Mouse (Mus musculus): ENCODE results near the gene Slc25a36.

The Slc25a36 gene

GRCm38 (mm10) chr9:97112238-97112637 is 1.3 kb upstream of the Slc25a36 start:
- DNase-seq (ENCODE audit: low read depth in 1 of 2, low spot score in 2 of 2), result no peak

GRCm38 (mm10) chr9:97111506-97111905 is 549 bp upstream of the Slc25a36 start:
- DNase-seq (ENCODE audit: low read depth in 1 of 2, low spot score in 2 of 2), result no peak

DNA sequence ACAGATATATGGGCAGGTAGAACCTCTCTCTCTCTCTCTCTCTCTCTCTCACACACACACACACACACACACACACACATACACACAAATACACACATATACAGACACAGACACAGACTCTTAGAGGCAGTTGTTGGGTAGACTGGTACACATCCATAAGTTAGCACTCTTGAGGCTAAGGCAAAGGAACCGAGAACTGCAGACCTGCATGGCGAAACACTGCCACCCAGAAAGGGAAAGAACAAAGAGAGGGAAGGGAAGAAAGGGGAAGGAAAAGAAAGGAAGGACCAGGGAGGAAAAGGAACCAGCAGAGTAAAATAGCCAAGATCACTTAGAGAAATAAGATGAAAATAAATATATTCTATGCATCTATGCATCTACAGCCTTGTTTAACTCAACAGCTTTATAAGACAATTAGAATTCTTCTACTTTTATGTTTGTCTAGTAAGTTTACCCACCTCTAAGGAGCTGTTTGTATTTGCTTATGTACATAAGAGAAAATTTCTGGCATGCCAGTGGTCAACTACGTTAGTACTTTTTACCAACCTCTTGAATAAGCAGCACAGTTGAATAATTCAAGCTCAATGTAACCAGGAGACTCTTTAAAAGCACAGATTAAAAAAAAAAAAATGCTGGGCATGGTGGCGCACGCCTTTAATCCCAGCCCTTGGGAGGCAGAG is 4.3 kb downstream of the Slc25a36 start:
- no peak for DNase-seq (ENCODE audit: low read depth in 1 of 2, low spot score in 2 of 2)

- DNase-seq (ENCODE audit: low read depth in 1 of 2, low spot score in 2 of 2), result no peak
Measured at GRCm38 (mm10) chr9:97105400-97105985, 5.5 kb downstream of the Slc25a36 start.

DNA sequence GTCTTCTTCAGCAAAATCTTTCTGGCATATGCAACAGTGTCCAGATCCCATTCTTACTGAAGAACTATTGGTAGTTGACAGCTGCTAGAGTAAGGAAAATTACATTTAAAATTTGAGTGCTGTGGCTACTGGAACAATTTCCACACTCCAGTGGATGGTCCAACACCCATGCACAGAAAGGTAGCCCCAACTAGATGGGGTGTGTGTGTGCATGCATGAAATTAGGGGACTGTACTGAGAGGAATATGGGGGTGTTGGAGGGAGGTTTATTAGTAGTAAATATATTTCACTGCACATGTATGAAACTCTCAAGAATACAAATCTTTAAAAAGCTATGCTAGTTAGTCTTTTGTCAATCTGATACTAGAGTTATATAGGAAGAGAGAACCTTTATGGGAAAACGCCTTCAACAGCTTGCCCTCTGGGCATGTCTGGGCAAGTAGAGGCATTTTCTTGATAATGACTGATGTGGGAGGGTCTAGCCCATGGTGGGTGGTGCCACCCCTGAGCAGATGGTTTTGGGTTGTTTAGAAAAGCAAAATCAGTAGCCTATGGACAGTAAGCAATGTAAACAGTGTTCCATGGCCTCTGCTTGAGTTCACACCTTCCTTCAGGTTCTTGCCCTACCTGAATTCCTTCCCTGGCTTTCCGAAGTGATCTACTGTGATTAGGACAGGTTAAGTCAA is 7.4 kb downstream of the Slc25a36 start:
- DNase-seq (ENCODE audit: low read depth in 1 of 2, low spot score in 2 of 2), result no peak

DNA sequence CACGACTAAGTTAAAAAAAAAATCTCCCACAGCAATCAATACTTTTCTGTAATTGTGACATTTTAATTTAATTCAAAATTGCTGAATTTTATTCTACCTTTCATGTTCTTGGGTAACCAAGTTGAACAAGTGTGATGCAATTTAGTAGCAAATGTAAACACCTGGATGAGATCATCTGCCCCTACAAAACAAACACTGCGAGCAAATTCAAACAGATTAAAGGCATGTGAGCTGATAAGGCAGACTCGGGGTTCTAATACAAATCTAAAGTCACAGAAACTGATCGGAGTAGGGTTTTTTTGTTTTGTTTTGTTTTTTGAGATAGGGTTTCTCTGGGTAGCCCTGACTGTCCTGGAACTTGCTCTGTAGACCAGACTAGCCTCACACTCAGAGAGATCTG is 12.0 kb downstream of the Slc25a36 start:
- no peak for DNase-seq (ENCODE audit: low read depth in 1 of 2, low spot score in 2 of 2)

- no peak for DNase-seq (ENCODE audit: low read depth in 1 of 2, low spot score in 2 of 2)
Measured at GRCm38 (mm10) chr9:97096180-97096579, 14.8 kb downstream of the Slc25a36 start.

GRCm38 (mm10) chr9:97087850-97088249 is 23.1 kb downstream of the Slc25a36 start:
- DNase-seq (ENCODE audit: low read depth in 1 of 2, low spot score in 2 of 2), result no peak

- DNase-seq (ENCODE audit: low read depth in 1 of 2, low spot score in 2 of 2), result no peak
Measured at GRCm38 (mm10) chr9:97084628-97085027, 26.3 kb downstream of the Slc25a36 start.

- no peak for DNase-seq (ENCODE audit: low read depth in 1 of 2, low spot score in 2 of 2)
Measured at GRCm38 (mm10) chr9:97081106-97081862, 29.7 kb downstream of the Slc25a36 start.

- no peak for DNase-seq (ENCODE audit: low read depth in 1 of 2, low spot score in 2 of 2)
Measured at GRCm38 (mm10) chr9:97069911-97070310, 41.0 kb downstream of the Slc25a36 start.

DNA sequence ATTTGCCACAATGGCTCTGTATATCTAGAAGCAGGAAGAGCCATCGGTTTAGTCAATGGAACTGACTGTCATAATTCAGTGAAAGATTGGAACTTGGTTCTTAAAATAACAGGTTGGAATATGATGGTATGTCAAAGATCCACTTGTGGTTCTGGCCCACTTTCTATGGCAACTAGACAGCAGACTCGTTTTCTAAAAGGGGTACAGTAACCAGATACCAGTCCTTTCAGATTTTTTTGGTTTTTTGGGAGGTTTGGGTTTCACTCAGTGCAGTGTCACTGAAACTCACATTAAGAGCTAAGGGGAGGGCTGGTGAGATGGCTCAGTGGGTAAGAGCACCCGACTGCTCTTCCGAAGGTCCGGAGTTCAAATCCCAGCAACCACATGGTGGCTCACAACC is 41.5 kb downstream of the Slc25a36 start:
- DNase-seq (ENCODE audit: low read depth in 1 of 2, low spot score in 2 of 2), result no peak

DNA sequence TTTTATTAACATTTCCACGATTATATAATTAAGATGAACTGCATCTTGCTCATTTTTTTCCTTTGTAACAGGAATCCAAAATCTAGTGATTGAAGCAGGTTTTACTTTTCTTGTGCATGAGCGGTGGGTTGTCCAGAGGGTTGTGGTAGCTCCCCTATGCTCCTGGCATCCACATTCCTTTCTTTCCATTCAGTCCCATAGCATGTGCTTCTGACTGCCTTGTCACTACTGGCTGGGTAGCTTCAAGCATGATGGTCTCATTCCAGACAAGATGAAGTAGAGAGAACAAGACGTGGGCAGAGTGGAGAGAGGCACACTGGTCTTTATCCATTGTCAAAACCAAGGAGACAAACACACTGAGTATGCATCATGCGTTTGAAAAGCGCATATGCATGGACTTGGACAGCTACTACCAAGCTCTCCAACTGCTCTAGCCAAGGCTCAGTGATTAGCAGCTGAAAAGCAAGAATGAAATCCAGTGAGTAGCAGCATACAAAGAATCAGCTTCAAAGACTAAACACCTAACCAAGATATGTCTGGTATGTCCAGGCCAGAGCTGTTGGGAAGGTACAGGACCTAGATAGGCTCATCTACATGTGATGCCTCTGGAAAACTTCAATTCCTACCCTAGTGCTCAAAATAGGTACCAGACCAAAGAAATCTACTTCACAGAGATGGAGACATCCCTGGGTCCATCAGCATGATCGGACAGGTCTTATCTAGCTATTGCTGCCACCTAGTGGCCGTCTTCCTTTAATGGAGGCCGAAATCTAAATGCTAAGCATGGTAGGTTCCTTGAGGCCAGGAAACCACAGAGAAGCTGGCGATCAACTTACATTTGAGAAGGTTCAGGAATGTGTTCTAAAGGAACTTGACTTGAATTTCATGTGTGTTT is 42.5 kb downstream of the Slc25a36 start:
- peak; percentile 32 to 39 for DNase-seq (ENCODE audit: low read depth in 1 of 2, low spot score in 2 of 2)

DNA sequence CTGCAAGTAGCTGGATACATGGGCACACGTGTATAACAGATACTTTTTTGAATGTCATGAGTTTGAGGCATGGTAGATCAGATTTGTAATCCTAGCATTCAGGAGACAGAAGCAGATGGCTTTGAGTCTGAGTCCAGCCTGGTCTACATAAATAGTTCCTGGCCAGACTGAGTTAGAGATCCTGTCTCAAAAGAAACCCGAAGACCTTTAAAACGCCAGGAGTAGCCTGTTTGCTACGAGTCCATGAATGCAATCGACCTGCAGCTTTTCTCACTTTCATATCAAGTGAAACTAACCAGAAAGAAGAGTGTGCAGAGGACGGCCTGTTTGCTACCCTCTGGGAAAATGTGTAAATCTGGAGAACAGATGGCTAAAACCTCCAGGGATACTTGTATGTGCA is 43.2 kb downstream of the Slc25a36 start:
- DNase-seq (ENCODE audit: low read depth in 1 of 2, low spot score in 2 of 2), result no peak

GRCm38 (mm10) chr9:97065885-97066284 is 45.1 kb downstream of the Slc25a36 start:
- DNase-seq (ENCODE audit: low read depth in 1 of 2, low spot score in 2 of 2), result no peak

DNA sequence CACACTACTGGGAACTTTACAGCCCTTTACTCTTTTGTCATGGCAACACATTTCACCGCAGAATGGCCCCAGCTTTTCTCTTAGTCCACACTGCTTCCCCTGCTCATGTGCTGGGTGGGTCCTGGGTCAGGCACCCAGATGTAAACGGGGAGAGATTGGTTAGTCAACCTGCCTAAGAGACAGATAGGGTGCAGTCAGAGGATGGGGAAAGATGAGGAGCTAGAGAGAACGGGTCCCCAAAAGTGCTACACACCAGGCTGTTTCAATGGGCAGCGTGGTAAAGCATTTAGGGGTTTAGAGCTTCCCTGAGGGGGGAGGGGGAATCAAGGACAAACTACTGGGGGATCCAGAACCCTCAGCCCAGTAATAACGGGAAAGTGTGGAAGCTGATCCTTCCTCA is 45.7 kb downstream of the Slc25a36 start:
- no peak for DNase-seq (ENCODE audit: low read depth in 1 of 2, low spot score in 2 of 2)

- no peak for DNase-seq (ENCODE audit: low read depth in 1 of 2, low spot score in 2 of 2)
Measured at GRCm38 (mm10) chr9:97064161-97064560, 46.8 kb downstream of the Slc25a36 start.

DNA sequence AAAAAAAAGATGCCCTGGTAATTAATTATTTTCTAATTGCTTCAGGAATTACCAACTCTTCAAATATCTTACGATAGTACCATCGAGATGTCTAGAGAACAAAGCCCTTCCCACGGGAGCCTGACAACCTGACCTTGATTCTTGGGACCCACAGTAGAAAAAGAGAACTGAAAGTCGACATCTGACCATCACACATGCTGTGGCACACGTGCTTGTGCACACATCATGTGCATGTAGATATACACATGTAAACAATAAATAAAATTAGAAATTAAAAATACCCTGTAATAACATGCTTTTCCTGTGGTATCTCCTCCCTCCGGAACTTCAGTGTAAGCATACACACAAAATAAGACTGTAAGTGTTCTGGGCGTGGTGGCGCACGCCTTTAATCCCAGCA is 49.3 kb downstream of the Slc25a36 start:
- DNase-seq (ENCODE audit: low read depth in 1 of 2, low spot score in 2 of 2), result no peak

GRCm38 (mm10) chr9:97056541-97057338 is 54.2 kb downstream of the Slc25a36 start:
- DNase-seq (ENCODE audit: low read depth in 1 of 2, low spot score in 2 of 2), result no peak

- no peak for DNase-seq (ENCODE audit: low read depth in 1 of 2, low spot score in 2 of 2)
Measured at GRCm38 (mm10) chr9:97055906-97056305, 55.1 kb downstream of the Slc25a36 start.
